Mouse (Mus musculus): ENCODE measurements around the gene Fosl1. TPM values are rescaled to one million over a fixed set of nuclear protein-coding genes. Genes with fewer than 3 reads are reported as not detected.
"Not testable (repeated sequence)": the region's sequence is repeated elsewhere in the genome, so short reads cannot be mapped to it uniquely, and the experiment has no call there.

Gene Fosl1
- polyA plus RNA-seq, 1 experiment from 2014 or later, result not detected

DNA sequence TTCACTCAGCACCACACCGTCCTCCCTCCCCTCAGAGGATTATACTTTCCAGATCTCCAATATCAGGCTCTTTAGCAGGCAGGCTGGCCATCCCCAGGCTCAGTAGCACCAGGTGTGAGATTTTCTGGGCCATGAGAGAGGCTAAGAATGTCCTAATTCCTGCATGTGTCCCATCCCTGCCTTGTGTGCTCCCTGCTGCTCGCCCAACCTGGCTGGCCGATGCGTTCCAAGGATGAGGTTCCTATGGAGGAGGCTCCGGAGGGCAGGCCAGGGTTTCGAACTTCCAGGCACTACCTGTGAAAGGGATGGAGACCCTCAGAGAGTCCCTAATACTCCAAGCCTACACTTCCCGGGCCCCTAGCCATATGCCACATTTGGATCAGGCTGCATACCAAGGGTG lies 38.5 kb downstream of the Fosl1 start:
- Histone ChIP-seq H3K27me3 (no peaks in the 10 kb centered on the region), H3K9me3 (replicated peaks) (no peaks in the 10 kb centered on the region), H3K4me1 (peaks cover 34% of the 10 kb centered on the region), H3K4me3 (replicated peaks) (no peak overlapping the region), H3K9ac (no peak overlapping the region), H3K36me3 (peaks cover 54% of the 10 kb centered on the region), H3K27ac (replicated peaks) (peak overlapping the region; percentile 39; the same call in 1 of the 2 replicates), H3K4me2 (replicated peaks) (no peak overlapping the region)
- ATAC-seq (ENCODE audit: insufficient number of reproducible peaks, low FRiP score, low TSS enrichment, low read depth), result no peak
- 91% methylated on average over 7 of the region's 7 CpGs for WGBS

DNA sequence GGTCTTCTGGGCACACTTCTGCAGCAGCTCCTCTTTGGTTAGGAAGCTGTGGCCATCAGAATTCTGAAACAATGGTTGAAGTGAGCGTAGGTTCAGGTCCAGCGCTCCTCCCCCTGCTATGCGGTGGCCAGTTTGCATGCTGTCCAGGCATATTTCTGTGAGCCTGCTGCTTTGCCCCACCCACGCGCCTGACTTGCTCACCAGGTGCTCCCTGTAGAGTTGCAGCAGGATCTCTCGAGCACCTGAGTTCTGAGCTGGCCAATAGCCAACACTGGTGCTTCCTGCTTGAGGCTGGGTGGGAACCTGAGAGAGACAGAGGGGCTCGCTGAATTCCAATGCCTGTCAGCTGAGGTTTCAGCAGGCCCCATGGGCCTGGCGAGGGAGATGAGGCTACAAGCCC lies 38.9 kb downstream of the Fosl1 start:
- Histone ChIP-seq H3K4me3 (replicated peaks) (no peak overlapping the region; the same call in 1 of the 2 replicates), H3K36me3 (peaks cover 49% of the 10 kb centered on the region), H3K4me2 (replicated peaks) (peak overlapping the region; percentile 86; the same call in 1 of the 2 replicates), H3K27ac (replicated peaks) (peak overlapping the region; percentile 39; the same call in 1 of the 2 replicates), H3K9ac (no peak overlapping the region), H3K9me3 (replicated peaks) (no peaks in the 10 kb centered on the region), H3K4me1 (peaks cover 34% of the 10 kb centered on the region), H3K27me3 (no peaks in the 10 kb centered on the region)
- WGBS, result 74% methylated on average over 8 of the region's 8 CpGs
- no peak for ATAC-seq (ENCODE audit: insufficient number of reproducible peaks, low FRiP score, low TSS enrichment, low read depth)

DNA sequence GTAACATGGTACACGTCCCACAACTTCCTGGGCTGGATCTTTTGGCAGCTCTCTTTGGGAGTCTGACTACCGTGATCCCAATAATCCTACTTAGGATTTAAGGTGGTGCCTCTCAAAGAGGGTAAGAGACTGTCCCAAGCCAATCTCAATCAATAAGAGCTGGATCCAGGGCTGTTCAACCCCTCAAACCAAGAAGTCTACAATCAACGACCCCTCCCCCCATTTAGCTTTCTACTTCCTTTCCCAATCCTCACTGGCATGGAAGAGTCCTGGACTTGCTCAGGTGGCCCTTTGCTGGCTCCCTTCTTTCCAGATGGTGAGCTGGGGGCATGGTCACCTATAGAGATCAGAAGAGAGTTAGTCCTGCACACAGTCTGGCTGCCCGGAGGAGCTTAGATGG lies 39.4 kb downstream of the Fosl1 start:
- no peaks in the 10 kb centered on the region for H3K27me3 ChIP-seq
- peak overlapping the region; percentile 39; the same call in 1 of the 2 replicates for H3K27ac ChIP-seq (replicated peaks)
- H3K36me3 ChIP-seq, result peaks cover 44% of the 10 kb centered on the region
- no peak overlapping the region for H3K9ac ChIP-seq
- peaks cover 37% of the 10 kb centered on the region for H3K4me1 ChIP-seq
- 82% methylated on average over 4 of the region's 4 CpGs for WGBS
- H3K9me3 ChIP-seq (replicated peaks), result no peaks in the 10 kb centered on the region
- H3K4me3 ChIP-seq (replicated peaks), result peak overlapping the region; percentile 59; the same call in 1 of the 2 replicates
- no peak for ATAC-seq (ENCODE audit: insufficient number of reproducible peaks, low FRiP score, low TSS enrichment, low read depth)
- H3K4me2 ChIP-seq (replicated peaks), result peak overlapping the region; percentile 86

DNA sequence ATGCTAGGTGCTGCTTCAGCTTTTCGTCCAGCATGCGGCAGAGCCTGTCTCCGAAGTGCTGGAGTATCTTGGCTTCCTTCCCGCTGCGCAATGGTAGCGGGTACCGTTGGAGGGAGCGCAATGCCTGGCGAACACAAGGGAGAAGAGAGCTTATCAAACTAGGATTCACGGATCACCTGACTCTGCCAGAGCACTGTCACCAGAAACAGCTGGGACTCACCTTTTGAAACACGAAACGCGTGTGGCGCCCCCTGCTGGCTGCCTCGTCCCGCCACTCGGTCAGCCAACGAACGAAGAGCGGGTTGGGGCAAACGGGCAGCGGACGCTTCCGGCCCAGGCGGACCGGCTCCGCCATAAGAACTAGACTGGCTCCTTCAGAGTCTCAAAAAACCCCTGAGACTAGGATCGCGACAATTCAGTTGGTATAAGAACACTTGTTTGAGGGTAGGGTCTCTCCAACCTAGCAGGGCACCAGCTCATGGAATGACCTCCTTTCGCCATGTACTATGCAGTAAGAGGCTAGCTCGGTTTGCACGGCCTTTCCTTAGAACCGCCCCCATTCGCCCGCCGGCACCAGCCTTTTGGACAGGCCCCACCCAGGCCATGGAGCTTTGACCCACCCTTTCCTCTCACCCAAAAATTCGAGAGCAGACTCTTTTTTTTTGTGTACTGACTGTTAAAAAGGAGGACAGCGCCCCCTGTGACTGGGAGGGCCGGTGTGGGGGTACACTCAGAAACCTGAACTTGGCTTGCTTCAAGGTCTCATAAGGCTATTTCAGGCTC lies 40.6 kb downstream of the Fosl1 start, which contains the start of gene Mus81:
Gene Mus81, minus strand, starts transcription at position 635 of the 783 bp plus-strand sequence.
- Histone ChIP-seq H3K4me1 (peaks cover 46% of the 10 kb centered on the region), H3K4me3 (replicated peaks) (peak within 1 kb of the TSS; percentile 59), H3K9me3 (replicated peaks) (no peaks in the 10 kb centered on the region), H3K27ac (replicated peaks) (peak within 1 kb of the TSS; percentile 99), H3K36me3 (peaks cover 37% of the 10 kb centered on the region), H3K4me2 (replicated peaks) (peak within 1 kb of the TSS; percentile 86), H3K9ac (peak within 1 kb of the TSS; percentile 63), H3K27me3 (no peaks in the 10 kb centered on the region)
- WGBS, result under 1% methylated on average over 39 of the region's 39 CpGs
- peak; percentile 79 for ATAC-seq (ENCODE audit: insufficient number of reproducible peaks, low FRiP score, low TSS enrichment, low read depth)

- peak overlapping the region; percentile 59 for H3K4me3 ChIP-seq (replicated peaks)
- WGBS, result under 1% methylated on average over 26 of the region's 26 CpGs
These were observed 41.7 kb downstream of the Fosl1 start for GRCm38 (mm10) chr19:5488878-5489571.

GRCm38 (mm10) chr19:5489721-5490120 lies 42.4 kb downstream of the Fosl1 start:
- H3K4me1 ChIP-seq, result peaks cover 49% of the 10 kb centered on the region
- H3K27me3 ChIP-seq; H3K9me3 ChIP-seq (replicated peaks); H3K9ac ChIP-seq; ATAC-seq (ENCODE audit: insufficient number of reproducible peaks, low FRiP score, low TSS enrichment, low read depth): not testable (repeated sequence)
- peak overlapping the region; percentile 82 for H3K4me3 ChIP-seq (replicated peaks)
- H3K4me2 ChIP-seq (replicated peaks), result peak overlapping the region; percentile 86
- WGBS, result 43% methylated on average over 10 of the region's 10 CpGs
- peaks cover 35% of the 10 kb centered on the region for H3K36me3 ChIP-seq
- peak overlapping the region; percentile 99 for H3K27ac ChIP-seq (replicated peaks)

More at GRCm38 (mm10) chr19:5488878-5489571, 41.7 kb downstream of the Fosl1 start:
- Histone ChIP-seq H3K9me3 (replicated peaks) (no peaks in the 10 kb centered on the region), H3K4me1 (peaks cover 49% of the 10 kb centered on the region), H3K36me3 (peaks cover 37% of the 10 kb centered on the region), H3K4me2 (replicated peaks) (peak overlapping the region; percentile 86), H3K27ac (replicated peaks) (peak overlapping the region; percentile 99), H3K9ac (peak overlapping the region; percentile 23), H3K27me3 (no peaks in the 10 kb centered on the region)
- peak; percentile 85 for ATAC-seq (ENCODE audit: insufficient number of reproducible peaks, low FRiP score, low TSS enrichment, low read depth)

DNA sequence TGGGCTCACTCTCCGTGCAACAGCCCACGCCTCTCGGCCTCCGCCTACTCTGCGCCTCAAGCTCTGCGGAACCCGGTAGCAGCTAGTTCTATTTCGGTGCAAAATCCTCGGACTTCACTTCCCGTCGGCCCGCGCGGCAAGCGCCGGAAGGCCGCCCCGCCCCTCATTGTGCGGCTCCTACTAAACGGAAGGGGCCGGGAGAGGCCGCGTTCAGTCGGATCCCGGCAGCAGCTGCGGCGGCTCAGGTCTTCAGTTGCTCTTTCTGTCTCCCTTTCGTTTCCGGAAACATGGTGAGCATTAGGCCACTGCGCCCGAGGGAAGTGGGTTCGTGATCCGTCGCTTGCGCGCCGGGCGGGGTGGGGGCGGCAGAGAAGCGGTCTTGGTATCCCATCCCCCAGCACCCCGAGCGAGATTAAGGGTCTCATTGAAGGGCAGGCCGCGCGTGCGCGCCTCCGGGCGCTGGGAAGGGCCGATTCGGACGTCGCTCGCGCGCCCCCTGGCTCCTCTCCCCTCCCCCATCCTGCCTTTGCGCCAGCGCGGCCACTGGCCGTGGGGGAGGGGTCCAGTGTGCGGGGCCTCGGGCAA lies 43.1 kb downstream of the Fosl1 start, which contains the start of gene Cfl1:
Gene Cfl1, plus strand, starts transcription at position 143 of the 585 bp plus-strand sequence.
- under 1% methylated on average over 58 of the region's 62 CpGs for WGBS
- H3K9ac ChIP-seq, result peak within 1 kb of the TSS; percentile 91
- H3K27me3 ChIP-seq, result no peaks in the 10 kb centered on the region
- H3K4me3 ChIP-seq (replicated peaks), result peak within 1 kb of the TSS; percentile 82
- peak within 1 kb of the TSS; percentile 86 for H3K4me2 ChIP-seq (replicated peaks)
- ATAC-seq (ENCODE audit: insufficient number of reproducible peaks, low FRiP score, low TSS enrichment, low read depth), result peak; percentile 63
- peaks cover 49% of the 10 kb centered on the region for H3K4me1 ChIP-seq
- H3K36me3 ChIP-seq, result peaks cover 32% of the 10 kb centered on the region
- H3K9me3 ChIP-seq (replicated peaks), result no peaks in the 10 kb centered on the region
- peak within 1 kb of the TSS; percentile 99 for H3K27ac ChIP-seq (replicated peaks)

DNA sequence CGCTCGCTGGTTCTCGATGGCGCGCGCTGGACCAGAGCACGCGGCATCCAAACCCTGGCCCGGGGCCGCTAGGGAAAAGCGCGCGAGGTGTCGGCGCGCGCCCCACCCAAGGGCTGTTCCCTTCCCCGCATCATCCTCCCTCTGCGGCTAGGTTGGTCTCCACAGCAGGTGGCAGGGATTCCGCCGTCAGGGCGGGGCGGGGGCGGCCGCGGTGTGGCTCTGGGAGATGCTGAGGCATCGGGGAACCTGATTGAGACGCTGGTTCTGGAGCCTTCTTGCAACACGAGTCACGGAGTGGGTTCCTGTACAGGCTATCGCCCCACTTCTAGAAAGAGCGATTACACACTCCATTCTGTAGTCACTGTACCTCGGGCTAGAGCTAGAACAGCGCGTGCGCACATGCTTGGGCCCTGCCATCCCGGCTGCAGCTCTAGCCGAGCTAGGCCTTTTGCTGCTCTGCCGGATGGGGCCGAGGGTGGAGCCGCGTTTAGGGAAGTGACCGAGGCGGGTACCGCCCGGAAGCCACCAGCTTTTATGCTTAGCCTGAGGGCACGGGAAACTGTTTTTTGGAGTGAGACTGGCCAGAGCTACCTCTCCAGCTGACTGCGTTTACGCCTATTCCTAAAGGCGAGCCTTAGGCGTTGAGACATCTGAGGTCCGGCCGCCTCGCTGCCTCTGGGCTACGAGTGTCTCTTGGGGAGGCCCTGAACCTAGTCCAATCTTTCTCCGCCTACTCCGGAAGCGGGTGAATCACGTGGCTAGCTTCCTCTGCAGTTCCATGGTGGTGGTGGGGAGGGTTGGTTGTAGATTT lies 43.8 kb downstream of the Fosl1 start:
- Histone ChIP-seq H3K4me2 (replicated peaks) (peak overlapping the region; percentile 86), H3K4me1 (peaks cover 46% of the 10 kb centered on the region), H3K27ac (replicated peaks) (peak overlapping the region; percentile 97), H3K9ac (peak overlapping the region; percentile 91), H3K36me3 (peaks cover 32% of the 10 kb centered on the region), H3K9me3 (replicated peaks) (no peaks in the 10 kb centered on the region), H3K4me3 (replicated peaks) (peak overlapping the region; percentile 82), H3K27me3 (no peaks in the 10 kb centered on the region)
- peak; percentile 25 for ATAC-seq (ENCODE audit: insufficient number of reproducible peaks, low FRiP score, low TSS enrichment, low read depth)
- WGBS, result under 1% methylated on average over 57 of the region's 59 CpGs

GRCm38 (mm10) chr19:5492641-5493040 lies 45.3 kb downstream of the Fosl1 start:
- no peak overlapping the region for H3K4me2 ChIP-seq (replicated peaks)
- no peak overlapping the region for H3K27ac ChIP-seq (replicated peaks)
- no peak overlapping the region for H3K9ac ChIP-seq
- peaks cover 47% of the 10 kb centered on the region for H3K36me3 ChIP-seq
- H3K27me3 ChIP-seq, result no peaks in the 10 kb centered on the region
- H3K9me3 ChIP-seq (replicated peaks), result no peaks in the 10 kb centered on the region
- peaks cover 31% of the 10 kb centered on the region for H3K4me1 ChIP-seq
- no peak for ATAC-seq (ENCODE audit: insufficient number of reproducible peaks, low FRiP score, low TSS enrichment, low read depth)
- WGBS, result 80% methylated on average over 4 of the region's 4 CpGs
- no peak overlapping the region for H3K4me3 ChIP-seq (replicated peaks)

DNA sequence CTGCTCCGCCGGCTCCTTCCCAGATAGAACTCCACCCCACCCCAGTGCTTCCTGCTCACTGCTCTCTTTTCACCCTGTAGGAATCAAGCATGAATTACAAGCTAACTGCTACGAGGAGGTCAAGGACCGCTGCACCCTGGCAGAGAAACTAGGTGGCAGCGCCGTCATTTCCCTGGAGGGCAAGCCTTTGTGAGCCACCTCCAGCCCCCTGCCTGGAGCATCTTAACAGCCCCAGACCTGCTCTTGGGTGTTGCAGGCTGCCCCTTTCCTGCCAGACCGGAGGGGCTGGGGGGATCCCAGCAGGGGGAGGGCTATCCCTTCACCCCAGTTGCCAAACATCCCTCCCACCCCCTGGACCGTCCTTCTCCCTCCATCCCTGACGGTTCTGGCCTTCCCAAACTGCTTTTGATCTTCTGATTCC lies 46.0 kb downstream of the Fosl1 start:
- H3K4me2 ChIP-seq (replicated peaks); H3K9me3 ChIP-seq (replicated peaks); ATAC-seq (ENCODE audit: insufficient number of reproducible peaks, low FRiP score, low TSS enrichment, low read depth); H3K4me3 ChIP-seq (replicated peaks); H3K27ac ChIP-seq (replicated peaks); H3K9ac ChIP-seq; H3K27me3 ChIP-seq: not testable (repeated sequence)
- peaks cover 49% of the 10 kb centered on the region for H3K36me3 ChIP-seq
- peaks cover 30% of the 10 kb centered on the region for H3K4me1 ChIP-seq
- WGBS, result 66% methylated on average over 9 of the region's 9 CpGs

Measured in embryonic facial prominence, embryonic 15.5 days (tissue).